Mouse (Mus musculus): Measurements from ENCODE around the gene Susd1.
A peak's percentile ranks its signal among the peaks of the same experiment; 100 is the strongest.

The Susd1 gene

DNA sequence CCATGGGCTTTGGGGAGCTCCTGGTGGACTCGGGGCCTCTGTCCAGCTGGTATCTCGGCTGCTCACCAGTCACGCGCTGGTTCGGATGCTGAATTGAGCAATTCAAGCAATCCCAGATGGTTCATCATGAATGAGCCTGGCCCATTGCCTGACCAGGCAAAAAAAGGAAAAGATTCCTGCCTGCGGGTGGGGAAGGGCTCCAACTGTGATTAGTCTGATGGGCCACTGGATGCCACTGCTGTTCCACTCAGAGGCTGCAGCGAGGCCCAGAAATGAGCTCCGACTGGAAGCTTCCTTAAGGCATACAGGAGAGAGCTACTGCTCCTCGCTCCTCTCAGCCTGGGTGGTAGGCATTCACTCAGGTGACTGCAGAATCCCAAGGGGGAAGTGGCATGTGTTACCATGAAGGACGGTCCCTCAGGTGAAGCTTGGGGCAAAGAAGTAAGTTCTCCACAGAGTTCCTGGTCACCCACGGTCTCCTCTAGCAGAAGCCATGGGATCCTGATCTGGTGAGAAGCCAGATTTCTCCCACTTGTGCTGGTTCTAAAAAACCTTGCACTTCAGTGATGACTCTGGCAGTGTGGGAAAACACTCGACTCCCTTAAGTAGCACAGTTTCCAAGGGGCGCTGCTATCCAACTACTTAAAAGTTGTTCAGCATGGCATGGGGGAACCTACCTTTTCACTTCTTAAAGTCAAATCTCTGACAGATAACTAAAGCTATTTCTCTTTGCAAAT is 57.3 kb downstream of the Susd1 start:
- peak; percentile 93 for DNase-seq (ENCODE audit: inconsistent ontology term)

- DNase-seq (ENCODE audit: inconsistent ontology term): no peak
These were observed 58.0 kb downstream of the Susd1 start for GRCm38 (mm10) chr4:59380478-59380877.

DNA sequence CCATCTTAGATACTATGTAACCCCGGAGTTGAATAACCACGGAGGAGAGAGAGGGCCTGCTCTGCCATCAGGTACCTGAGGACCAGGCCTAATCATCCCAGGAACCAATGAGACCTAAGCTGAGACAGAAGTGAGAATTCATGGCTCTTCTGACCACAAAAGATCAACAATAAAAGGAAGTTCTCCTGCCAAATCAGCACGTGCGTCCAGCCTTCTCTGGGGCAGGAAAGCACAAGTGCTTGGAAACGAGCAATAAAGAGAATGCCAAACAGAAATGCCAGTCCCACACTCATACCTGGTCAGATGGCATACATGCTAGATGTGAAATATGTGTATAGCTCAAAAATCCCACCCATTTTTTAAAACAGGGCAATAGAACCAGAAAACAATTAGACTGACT is 58.6 kb downstream of the Susd1 start:
- DNase-seq (ENCODE audit: inconsistent ontology term): no peak

DNA sequence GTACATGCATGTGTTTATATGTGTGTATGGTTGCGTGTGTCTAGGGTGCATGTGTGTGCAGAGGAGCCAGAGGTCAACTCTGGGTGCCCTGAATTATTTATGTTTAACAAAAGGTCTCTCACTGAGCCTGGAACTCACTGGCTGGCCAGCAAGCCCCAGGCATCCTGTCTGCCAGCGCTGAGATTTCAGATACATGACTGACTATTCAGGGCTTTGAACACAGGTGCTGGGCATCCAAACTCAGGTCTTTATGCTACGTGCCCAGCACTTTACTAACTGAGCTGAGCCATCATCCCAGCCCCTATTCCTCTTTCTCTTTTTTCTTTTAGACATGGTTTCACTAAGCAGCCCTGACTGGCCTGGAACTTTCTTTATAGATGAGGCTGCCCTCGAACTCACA is 59.8 kb downstream of the Susd1 start:
- DNase-seq (ENCODE audit: inconsistent ontology term): no peak

DNA sequence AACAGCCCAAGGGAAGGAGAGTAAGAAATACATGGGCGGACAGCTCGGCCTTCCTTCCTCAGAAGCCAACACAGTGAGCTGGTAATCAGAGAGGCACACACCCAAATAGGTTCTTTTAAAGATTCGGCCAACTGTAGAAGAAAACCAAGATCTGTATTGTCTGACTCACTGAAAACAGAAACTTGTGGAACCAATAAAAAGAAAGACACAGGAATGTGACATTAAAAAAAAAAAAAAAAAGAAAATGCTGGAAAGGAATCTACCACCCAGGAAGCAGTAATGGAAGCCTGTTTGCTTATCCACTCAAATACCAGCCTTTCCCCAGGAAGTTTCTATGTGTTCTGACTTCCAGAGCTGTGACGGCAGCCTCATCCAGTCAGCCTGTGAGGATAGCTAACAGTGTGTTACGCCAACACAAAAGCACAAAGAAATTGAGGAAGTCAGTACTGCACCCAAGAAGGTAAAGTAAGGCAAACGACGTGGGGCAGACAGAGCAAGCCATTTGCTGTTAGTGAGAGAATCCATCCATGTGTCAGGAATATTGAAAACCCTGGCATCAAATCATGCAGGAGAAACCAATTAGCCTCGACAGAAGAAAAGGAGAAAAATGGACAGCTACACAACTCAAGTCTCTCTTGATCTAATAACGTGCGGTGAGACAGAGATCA is 64.0 kb downstream of the Susd1 start:
- peak; percentile 65 for DNase-seq (ENCODE audit: inconsistent ontology term)

DNA sequence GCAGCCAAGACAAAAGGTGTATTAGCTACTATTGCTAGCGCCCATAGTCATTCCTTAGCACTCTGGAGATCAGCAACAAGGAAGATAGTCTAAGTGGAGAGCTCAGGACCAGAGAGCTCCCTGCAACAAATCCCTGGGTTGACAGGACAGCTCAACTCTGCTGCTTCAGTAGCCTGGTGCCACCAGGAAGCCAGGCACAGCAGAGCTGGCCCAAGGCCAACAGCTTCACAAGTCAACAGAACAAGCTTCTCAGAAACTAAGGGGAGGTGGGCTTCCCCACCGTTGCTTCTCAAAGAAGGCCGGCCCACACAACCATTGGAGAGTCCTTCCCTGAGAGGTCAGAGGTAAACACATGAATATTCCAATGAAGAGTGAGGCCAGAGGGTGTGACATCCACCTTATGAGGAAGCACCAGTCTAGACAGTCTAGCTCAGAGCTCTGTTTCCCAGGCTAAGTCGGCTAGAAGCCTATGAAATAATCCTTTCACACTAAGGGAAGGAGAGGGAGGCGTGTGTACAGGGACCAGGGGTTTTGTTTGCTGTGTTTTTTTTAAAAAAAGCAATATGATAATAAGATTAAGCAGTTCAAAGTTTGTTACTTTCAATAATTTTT is 65.8 kb downstream of the Susd1 start:
- no peak for DNase-seq (ENCODE audit: inconsistent ontology term)

DNA sequence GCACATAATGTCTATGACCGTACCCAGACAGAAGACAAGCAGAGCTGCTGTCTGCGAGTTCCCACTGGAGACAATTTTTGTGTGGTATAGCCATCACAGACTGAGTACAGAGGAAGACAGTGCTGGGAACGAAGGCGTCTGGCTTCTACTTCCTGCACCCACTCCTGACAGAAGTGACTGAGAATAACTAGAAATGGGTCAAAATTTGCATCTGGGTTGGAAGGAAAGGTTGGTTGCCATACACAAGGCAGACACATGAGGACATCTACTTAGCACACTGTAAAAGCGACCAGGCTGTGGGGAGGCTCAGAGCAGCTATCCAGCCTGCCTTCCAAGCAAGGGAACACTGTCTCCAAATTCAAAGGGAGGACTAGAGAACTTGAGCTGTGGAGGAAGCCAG is 66.5 kb downstream of the Susd1 start:
- no peak for DNase-seq (ENCODE audit: inconsistent ontology term)

DNA sequence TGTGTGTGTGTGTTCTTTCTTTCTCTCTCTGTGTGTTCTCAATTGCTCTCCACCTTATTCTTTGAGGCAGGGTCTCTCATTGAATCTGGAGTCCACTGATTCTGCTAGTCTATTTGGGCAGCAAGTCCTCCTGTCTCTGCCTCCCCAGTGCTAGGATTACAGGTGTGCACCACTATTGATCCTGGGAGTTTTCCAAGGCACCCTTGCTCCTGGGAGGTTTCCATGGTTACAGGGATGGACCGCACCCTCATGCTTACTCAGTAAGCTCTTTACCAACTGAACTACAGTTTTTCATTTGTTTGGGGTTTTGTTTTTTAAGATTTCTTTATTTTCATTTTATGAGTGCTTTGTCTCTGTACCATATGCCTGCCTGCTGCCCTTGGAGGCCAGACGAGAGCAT is 68.5 kb downstream of the Susd1 start:
- DNase-seq (ENCODE audit: inconsistent ontology term): no peak

DNA sequence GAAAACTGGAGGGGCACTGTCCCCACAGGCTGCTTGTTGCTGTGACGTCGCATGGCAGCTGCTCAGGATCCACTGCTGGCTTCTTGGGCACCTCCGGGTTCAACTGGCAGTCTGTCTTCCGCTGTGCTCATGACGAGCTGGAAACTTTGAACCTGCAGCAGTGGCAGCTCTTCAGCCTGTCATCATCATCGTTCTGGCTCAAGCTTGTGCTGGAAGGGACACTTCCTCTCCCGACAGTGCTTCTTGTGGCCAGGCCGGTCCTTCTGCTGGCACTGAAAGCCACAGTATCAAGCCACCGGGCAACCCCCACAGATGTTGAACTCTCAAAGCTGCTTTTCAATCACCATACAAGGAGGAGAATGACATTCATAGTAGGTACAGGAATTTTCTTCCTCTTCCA is 70.3 kb downstream of the Susd1 start:
- DNase-seq (ENCODE audit: inconsistent ontology term): no peak

- DNase-seq (ENCODE audit: inconsistent ontology term): peak; percentile 41
These were observed 72.2 kb downstream of the Susd1 start for GRCm38 (mm10) chr4:59366206-59366605.

GRCm38 (mm10) chr4:59365571-59365970 is 72.9 kb downstream of the Susd1 start:
- DNase-seq (ENCODE audit: inconsistent ontology term): no peak

DNA sequence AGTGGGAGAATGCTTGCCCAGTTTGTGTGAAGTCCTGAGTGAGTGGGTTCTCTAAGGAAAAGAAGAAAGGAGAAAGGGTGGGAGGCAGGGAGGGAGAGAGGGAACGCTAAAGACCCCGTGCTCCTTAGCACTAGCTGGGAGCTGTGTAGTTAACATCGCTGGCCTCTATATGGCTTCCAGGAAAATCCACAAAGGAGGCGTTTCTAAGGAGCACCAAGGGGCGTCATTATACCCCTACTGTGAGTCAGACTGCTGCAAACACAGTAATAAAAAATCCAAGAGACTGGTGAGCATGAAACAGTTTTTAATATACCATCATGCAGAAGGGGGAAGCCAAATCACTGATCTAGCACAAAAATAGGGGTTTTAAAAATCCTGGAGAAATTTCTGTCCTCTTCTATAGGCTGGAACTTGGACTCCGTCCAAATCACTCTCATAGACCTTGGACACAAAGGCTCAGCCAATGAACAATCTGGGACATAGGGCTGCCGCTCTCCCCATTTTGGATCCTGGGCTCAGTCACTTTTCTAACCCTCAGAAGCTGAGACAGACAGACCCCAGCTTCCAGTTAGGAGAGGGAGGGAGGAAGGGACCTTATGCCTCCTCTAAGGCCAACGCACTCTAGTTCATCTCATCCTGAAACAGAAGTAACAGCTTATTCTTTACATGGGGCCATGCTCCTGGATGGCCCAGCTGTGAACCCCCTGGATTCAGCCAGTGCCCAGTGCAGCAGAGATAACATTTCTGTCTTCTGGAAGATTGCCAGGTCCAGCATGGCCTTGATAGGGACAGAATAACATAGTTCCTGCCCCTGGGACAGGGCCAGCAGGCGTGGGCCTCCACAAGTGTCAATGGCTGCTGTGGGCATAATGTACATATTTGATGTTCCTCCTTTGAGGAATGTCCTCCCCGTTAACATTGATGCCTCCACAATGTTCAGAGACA is 73.9 kb downstream of the Susd1 start:
- DNase-seq (ENCODE audit: inconsistent ontology term): no peak

- no peak for DNase-seq (ENCODE audit: inconsistent ontology term)
These were observed 75.4 kb downstream of the Susd1 start for GRCm38 (mm10) chr4:59363041-59363440.

GRCm38 (mm10) chr4:59360704-59361103 is 77.7 kb downstream of the Susd1 start:
- peak; percentile 45 for DNase-seq (ENCODE audit: inconsistent ontology term)

- no peak for DNase-seq (ENCODE audit: inconsistent ontology term)
These were observed 78.5 kb downstream of the Susd1 start for GRCm38 (mm10) chr4:59359921-59360320.

DNA sequence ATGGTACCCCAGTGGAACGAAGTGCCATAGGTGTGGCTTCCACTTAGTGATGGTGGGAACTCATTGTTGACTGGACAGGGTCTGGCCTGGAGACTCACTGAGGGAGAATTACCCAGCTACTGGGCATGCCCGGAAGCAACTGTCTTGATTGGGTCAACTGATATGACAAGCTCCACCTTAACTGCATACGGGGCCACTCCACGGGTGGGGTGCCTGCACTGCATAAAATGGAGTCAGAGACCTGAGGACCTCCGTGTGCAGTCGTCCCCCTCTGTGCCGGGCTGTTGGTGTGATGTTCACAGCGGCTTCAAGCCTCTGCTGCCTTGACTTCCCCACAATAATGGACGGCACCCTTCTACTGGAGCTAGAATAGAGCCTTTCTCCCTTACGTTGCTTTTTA is 79.5 kb downstream of the Susd1 start:
- DNase-seq (ENCODE audit: inconsistent ontology term): no peak

GRCm38 (mm10) chr4:59355421-59355820 is 83.0 kb downstream of the Susd1 start:
- no peak for DNase-seq (ENCODE audit: inconsistent ontology term)

GRCm38 (mm10) chr4:59354666-59355065 is 83.8 kb downstream of the Susd1 start:
- DNase-seq (ENCODE audit: inconsistent ontology term): no peak

DNA sequence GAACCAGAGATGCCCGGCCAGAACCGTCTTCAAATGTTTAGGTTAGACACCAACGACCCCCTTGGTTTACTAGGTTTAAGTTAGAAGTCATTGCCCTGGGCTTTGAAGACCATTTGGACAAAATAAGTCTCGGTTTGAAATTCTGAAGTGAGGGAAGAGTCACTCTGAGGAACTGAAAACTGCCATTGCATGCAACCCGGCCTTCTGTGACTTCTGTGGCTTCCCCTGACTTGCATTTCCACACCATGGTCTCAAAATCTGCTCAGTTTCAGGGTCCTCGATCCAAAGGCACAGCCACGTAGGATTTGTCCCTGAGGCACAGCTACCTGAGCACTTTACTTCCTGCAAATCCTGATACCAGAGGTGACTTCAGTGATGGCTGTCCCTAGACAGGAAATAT is 86.5 kb downstream of the Susd1 start:
- DNase-seq (ENCODE audit: inconsistent ontology term): no peak

DNA sequence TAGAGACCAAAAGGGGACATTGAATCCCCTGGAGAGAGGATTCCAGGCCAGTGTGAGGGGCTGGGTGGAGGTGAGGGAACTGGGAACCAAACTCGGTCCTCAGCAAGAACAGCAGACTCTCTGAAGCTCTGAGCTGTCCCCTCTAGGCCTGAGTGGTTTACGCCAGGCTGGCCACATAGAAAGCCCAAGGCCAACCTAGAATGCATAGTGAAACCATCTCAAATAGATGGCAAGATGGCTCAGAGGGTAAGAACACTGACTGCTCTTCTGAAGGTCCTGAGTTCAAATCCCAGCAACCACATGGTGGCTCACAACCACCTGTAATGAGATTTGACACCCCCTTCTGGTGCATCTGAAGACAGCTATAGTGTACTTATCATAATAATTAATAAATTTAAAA is 88.1 kb downstream of the Susd1 start:
- DNase-seq (ENCODE audit: inconsistent ontology term): no peak

GRCm38 (mm10) chr4:59349425-59350185 is 88.8 kb downstream of the Susd1 start:
- DNase-seq (ENCODE audit: inconsistent ontology term): no peak
